Mouse (Mus musculus) mouse embryonic stem cell (cell line): ENCODE data around the gene Ciz1.

Experiments
- in situ Hi-C, 2 experiments: fragments of 300-500 bp; cut with MboI; formaldehyde crosslinking; loops; 1 replicate in 1 of 2; 3 replicates in 1 of 2; pipeline ENCODE4 v1.14.3; 2019 to 2020; ENCODE audit warnings: low sequenced_read_pairs in 2 of 2, low pct_unique_long_range_greater_than_20kb in 1 of 2, mixed read lengths in 1 of 2; ENCODE audit not compliant: unreplicated experiment in 1 of 2

Ciz1 gene

DNA sequence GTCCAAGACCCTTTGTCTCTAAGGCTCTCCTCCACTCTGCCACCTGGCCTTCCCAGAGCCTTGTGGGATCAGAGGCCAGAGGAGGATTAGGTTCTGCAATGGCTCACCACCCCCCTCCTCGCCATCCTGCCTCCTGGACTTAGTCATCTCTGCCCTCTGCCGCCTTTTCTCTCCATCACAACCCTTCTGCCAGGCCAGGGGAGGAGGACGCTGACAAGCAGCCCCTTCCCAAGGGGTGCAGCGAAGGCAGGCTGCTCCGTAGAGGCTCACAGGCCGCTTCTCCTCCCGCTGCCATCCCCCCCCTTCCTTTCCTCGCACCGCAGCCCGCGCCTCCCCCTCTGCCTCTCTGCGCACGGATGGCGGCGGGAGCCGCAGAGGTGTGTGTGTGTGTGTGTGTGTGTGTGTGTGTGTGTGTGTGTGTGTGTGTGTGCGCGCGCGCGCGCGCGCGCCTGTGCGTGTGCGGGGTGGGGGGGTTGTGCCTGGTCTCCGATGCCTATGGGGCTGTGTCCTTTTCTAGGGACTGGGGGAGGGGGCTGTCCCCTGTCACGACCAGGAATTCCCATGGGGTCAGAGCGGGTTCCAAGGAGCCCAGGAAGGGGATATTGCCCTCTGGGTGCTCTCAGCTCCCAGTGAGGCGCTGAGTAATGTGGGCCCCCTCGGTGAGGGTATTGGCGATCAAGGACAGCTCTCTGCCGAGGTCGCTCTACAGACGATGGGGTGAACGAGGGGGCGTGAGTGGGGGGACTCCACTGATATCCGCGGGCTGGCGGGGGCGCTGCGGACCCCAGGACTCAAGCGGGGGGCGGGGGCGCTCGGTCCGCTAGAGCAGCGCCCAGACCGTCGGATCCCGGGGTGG lies at the start of gene Ciz1:
Ciz1 (plus strand) TSS at position 177 of the 856 bp plus-strand sequence.
- in situ Hi-C loops: no loop called here

DNA sequence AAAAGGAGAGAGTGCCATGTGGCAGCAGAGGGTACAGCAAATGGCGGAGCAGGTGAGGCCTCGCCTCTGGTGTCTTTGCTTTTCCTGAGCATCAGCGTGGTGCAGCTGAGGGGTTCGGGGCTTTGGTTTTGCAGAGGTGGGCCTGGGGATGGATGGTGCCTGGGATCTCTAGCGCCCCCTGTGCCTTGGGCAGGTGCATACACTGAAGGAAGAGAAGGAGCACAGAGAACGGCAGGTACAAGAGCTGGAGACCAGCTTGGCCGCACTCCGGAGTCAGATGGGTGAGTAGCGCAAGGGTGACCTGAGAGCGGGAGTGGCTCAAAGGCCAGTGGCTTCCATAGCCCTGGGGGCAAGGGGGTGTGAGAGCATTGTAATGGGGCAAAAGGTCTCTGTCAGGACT lies 49.2 kb upstream of the Ciz1 start:
- in situ Hi-C loops: no loop called here

DNA sequence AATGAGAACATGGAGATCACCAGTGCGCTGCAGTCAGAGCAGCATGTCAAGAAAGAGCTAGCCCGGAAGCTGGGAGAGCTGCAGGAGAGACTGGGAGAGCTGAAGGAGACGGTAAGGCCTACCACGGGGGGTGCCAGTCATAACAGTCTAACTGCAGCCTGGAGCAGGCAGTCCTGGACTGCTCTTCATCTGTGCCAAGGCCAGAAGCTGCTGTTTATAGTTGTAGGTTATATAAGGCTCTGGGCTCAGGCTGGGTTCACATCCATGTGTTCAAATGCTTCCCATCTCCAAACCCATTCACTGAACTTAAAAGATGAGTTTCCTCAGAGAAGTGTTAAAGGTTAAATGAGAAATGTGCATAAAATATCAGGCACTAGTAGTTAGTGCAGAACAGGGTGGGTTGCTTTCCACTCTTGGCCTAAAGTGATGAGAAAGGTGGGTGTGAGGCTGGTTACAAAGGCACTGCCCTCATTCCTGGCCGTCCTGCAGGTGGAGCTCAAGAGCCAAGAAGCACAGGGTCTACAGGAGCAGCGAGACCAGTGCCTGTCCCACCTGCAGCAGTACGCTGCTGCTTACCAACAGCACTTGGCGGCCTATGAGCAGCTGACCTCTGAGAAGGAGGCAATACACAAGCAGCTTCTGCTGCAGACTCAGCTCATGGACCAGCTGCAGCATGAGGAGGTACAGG lies 47.8 kb upstream of the Ciz1 start:
- in situ Hi-C loops: no loop called here

DNA sequence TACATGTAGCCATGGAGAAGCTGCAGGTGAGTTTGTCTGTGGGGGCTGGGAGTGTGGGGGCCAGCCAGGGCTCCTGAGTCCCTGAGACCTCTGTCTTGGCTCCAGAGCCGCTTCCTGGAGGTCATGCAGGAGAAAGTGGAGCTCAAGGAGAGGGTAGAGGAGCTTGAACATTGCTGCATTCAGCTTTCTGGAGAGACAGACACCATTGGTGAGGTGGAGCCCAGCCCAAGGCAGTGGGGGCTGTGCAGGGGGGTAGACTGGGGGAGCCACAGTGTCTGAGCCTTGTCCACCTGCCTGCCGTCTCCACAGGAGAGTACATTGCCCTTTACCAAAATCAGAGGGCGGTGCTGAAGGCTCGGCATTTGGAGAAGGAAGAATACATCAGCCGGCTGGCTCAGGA lies 46.5 kb upstream of the Ciz1 start:
- in situ Hi-C loops: no loop called here

DNA sequence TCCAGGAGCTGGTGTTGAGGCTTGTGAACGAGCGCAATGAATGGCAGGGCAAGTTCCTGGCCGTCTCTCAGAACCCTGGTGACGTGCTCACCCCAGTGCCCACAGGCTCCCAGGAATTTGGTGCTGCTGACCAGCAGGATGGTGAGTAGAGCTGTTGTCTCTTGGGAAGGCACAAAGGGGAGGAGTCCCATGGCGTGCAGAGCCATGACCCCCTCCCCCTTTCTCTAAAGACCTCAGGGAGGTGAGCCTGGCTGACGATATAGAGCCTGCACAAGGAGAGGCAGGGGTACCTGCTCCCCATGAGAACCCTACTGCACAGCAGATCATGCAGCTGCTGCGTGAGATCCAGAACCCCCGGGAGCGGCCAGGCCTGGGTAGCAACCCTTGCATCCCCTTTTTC lies 46.0 kb upstream of the Ciz1 start:
- in situ Hi-C loops: no loop called here

DNA sequence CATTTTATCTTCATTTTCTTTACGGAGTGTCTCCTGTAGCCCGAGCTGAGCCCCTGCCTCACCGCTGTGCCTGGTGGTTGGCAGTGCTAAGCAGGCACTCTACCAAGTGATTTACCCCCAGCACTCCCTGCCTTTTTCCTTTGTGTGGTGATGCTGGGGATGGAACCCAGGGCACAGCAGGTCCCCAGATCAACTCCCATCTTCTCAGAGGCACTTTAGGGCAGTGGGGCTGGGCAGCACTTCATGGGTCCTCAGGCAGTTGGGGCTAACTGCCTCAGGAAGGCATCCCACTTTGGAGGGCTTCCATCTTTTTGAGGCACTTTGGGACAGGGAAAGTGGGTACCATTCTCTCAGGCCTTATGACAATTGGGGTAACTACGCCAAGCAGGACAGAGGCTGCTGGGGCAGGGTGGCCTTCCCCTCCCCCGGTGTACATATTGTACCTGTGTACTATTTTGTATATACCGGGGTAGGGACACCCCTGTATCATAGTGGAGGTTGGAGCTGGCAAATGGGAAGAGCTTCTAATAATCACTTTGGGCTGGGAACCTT lies 44.8 kb upstream of the Ciz1 start:
- in situ Hi-C loops: no loop called here

DNA sequence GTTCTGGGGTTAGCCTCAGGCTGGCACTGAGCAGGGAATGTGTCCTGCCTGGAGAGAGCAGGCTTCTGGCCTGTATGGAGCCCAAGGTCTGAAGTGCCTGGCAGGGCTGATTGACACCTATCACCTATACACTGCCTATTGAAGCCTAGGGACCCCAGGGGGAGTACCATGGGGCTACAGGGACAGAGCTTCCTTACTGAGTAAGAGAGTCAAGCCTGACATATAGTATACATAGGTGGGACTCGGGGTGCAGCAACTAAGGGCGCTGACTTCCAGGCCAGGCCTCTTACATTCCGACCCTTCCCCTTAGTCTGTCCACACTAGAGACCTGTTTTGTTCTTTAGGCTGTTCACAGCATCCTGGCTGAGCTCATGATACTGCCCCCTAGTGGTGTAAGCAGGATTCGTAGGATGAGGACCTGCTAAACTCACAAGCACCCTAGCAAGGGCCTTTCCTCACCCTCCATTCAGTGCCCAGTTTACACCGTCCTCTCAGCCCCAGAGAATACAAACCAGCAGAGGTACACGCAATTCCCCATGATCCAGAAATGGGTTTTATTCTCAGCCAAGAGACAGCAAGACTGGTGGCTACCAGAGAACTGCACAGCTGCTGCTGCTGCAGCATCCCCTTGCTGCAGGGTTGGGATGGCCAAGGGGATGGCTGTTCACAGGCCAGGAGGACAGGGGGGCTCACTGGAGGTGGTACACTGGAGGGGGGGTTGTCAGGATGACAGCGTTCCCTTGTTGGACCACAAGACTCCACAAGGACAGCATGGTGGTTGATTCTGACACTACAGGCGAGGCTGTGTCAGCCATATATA lies 44.0 kb upstream of the Ciz1 start:
- in situ Hi-C loops: no loop called here

GRCm38 (mm10) chr2:32308870-32309568 lies 43.1 kb upstream of the Ciz1 start:
- in situ Hi-C loops: no loop called here

- in situ Hi-C loops: no loop called here
Observed at GRCm38 (mm10) chr2:32310096-32310845, 41.9 kb upstream of the Ciz1 start.

GRCm38 (mm10) chr2:32311443-32312317 lies 40.4 kb upstream of the Ciz1 start:
- in situ Hi-C loops: no loop called here

DNA sequence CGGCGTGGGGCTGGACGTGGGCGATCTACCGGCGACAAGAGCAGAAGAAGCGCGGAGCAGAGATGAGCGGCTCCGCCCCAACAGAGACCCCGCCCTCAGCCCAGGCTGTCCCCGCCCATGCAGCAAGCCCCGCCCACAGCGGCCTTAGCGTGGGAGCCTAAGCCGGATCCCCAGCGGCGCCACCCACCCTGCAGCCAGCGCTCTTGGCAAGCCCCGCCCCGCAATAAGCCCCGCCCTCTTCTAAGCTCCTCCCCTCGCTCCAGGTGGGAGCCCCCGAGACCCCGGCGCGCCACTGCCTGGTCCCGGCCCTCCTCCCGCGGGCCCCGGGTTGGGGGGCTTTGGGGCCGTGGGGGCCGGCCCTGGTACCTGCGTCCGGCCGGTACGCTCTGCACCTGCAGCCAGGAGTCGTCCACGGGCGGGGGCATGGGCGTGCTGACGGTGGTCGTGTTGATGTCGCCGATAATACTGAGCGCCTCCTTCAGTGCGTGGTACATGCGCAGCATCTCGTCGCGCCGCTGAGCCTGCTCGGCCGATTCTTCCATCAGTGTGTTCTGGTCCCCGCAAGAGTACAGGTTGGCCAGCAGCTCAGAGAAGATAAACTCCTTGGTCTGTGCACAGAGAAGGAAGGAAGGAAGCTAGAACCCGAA lies 39.7 kb upstream of the Ciz1 start:
- in situ Hi-C loops: no loop called here

GRCm38 (mm10) chr2:32314831-32315230 lies 37.3 kb upstream of the Ciz1 start:
- in situ Hi-C loops: no loop called here

- in situ Hi-C loops: no loop called here
Observed at GRCm38 (mm10) chr2:32315751-32316150, 36.4 kb upstream of the Ciz1 start.

DNA sequence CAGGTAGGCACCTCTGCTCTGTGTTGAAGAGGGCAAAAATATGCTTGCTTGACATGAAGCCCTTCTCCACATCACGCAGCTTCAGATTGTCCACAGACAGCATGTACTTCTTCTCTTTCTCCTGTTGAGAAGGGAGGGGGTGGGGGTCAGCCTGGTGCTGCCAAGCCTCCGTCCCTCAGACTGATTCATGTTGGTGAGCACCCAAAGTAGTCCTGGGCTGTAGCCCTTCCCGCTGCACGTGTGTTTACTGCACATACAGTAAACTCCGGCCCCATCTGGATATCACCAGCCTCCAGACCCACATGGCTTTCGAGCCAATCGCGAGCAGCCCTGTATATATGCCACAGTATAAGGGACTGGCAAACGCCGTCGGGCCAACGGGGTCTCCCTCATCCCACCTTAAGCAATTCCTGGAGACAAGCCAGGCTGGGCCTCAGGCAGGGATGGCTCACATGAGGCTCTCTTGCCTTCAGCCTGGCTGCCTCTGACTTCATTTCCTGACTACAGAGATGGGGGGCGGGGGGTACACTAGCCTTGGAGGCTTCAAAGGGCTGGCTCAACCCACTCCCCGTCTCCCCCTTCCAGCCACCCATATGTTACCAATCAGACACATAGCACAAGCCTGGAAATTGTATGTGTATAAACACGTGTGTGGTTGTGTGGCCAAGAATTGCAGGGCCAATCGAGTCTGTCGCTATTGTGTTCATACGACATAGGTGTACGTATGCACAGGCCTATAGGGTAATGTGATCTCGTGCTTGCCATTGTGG lies 35.1 kb upstream of the Ciz1 start:
- in situ Hi-C loops: no loop called here

DNA sequence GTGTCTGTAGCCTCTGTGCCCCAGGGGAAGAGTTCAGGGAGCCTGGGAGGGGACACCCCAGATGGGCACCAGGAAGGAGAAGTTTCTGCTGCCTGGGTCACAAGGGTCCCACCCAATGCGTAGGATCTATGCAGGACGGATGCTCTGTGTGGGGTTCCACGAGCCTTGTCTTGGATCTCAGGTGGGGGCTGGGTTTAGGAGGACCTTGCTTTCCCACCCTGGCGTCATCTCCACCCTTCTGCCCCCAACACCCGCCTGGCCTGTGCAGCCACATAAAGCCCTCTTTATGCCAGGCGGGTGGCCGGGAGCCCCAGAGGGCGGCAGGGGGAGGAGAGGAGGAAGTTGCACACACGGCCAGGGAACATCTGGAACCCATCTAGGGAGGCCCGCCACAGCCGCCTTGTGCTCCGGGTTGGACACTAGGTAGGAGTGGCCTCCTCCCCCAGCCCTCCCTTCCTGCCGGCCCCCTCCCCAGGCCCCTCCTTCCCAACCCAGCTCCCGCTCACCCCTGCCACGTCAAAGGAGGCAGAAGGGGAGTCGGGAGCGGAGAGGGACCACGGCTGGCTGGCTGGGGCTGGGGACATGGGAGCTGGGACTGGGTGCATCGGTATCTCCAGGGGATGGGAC lies 34.2 kb upstream of the Ciz1 start:
- in situ Hi-C loops: no loop called here
